Mouse (Mus musculus): ENCODE results near the gene Defa31.
"Not testable (repeated sequence)": the region's sequence is repeated elsewhere in the genome, so short reads cannot be mapped to it uniquely, and the experiment has no call there.

Defa31 gene

DNA sequence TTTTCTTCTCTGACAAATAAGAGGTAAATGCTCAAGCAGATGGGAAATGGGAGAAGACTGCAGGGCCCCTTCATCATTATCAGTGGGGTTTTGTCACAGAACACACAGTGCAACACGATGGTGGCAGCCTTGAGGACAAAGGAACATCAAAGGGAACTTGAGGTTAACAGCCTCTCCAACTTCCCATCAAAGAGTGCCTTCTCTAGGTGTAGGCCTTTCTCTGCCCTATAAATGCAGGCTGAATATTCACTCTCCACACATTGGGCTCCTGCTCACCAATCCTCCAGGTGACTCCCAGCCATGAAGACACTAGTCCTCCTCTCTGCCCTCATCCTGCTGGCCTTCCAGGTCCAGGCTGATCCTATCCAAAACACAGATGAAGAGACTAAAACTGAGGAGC, at the start of gene Defa31:
Defa31 (plus strand) TSS at position 301 of the 400 bp plus-strand sequence.
- DNase-seq (ENCODE audit: low read depth, low spot score) = not testable (repeated sequence)

- not testable (repeated sequence) for DNase-seq (ENCODE audit: low read depth, low spot score)
Measured at GRCm38 (mm10) chr8:21161977-21162376, 29.4 kb upstream of the Defa31 start, which contains the start of gene Defa22. Gene Defa22, plus strand, starts transcription at chr8:21162277.

GRCm38 (mm10) chr8:21201261-21201660, 9.8 kb downstream of the Defa31 start, which contains the start of gene Gm15293:
Gene Gm15293, plus strand, starts transcription at chr8:21201561.
- DNase-seq (ENCODE audit: low read depth, low spot score) = not testable (repeated sequence)

All from 3T3-L1 (cell line).